Mouse (Mus musculus): ENCODE data around the gene Trmt2b.

DNA sequence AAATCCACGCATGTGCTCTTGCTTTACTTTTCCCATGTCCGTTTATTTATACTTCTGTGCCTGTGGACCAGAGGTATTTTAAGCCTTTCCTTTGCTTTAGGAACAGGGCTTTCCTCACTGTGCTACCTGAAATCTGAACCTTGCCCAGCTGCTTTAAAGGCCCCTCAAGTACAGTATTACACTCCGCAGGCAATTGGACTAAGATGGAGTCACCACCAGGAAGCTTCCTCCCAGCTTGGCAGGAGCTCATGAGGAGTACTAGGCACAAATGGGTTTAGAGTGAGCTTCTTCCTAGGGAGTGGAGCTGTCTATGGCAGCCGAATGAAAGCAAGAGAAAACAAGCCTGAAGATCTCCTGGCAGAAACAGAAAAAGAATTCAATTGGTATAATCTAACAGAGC, 20.4 kb upstream of the Trmt2b start:
- no peak for TF ChIP-seq CTCF (IDR thresholded peaks at IDR 0.05; ENCODE audit: insufficient read depth, low read length)
- no peak for TF ChIP-seq POLR2A (IDR thresholded peaks at IDR 0.05; ENCODE audit: borderline replicate concordance, extremely low read depth, low read depth, low read length)

Data from lung, adult 2 months (tissue).